Mouse (Mus musculus): Measurements from ENCODE around the gene Birc3. TPM values are rescaled to one million over a fixed set of nuclear protein-coding genes. Genes with fewer than 3 reads are reported as not detected.
"Not testable (repeated sequence)": the region's sequence is repeated elsewhere in the genome, so short reads cannot be mapped to it uniquely, and the experiment has no call there.

Birc3 gene
- polyA plus RNA-seq, 1 experiment from 2014 or later: 2.0 TPM

- no peak for ATAC-seq
Measured at GRCm38 (mm10) chr9:7900965-7901364, 28.0 kb upstream of the Birc3 start.

GRCm38 (mm10) chr9:7897502-7897901 is 24.5 kb upstream of the Birc3 start:
- H3K27me3 ChIP-seq (replicated peaks; ENCODE audit: control insufficient read depth, insufficient read depth, low read length): no peaks in the 10 kb centered on the region
- H3K9me3 ChIP-seq (ENCODE audit: control insufficient read depth, low read length): no peaks in the 10 kb centered on the region
- WGBS: 0% methylated on average over 3 of the region's 3 CpGs
- H3K4me2 ChIP-seq (ENCODE audit: low read length): no peak overlapping the region
- no peak overlapping the region for H3K27ac ChIP-seq (ENCODE audit: low read length)
- H3K9ac ChIP-seq (replicated peaks; ENCODE audit: low read depth, low read length): no peak overlapping the region
- no peak overlapping the region for H3K4me3 ChIP-seq (replicated peaks; ENCODE audit: low read length)
- ATAC-seq: peak; percentile 86
- no peaks in the 10 kb centered on the region for H3K36me3 ChIP-seq (ENCODE audit: control insufficient read depth, insufficient read depth)
- H3K4me1 ChIP-seq (replicated peaks; ENCODE audit: control insufficient read depth, insufficient read depth, low read length): no peaks in the 10 kb centered on the region

More at GRCm38 (mm10) chr9:7900965-7901364, 28.0 kb upstream of the Birc3 start:
- Histone ChIP-seq H3K27ac (ENCODE audit: low read length) (no peak overlapping the region), H3K4me2 (ENCODE audit: low read length) (no peak overlapping the region), H3K36me3 (ENCODE audit: control insufficient read depth, insufficient read depth) (no peaks in the 10 kb centered on the region), H3K9me3 (ENCODE audit: control insufficient read depth, low read length) (no peaks in the 10 kb centered on the region), H3K4me3 (replicated peaks; ENCODE audit: low read length) (no peak overlapping the region), H3K27me3 (replicated peaks; ENCODE audit: control insufficient read depth, insufficient read depth, low read length) (no peaks in the 10 kb centered on the region), H3K9ac (replicated peaks; ENCODE audit: low read depth, low read length) (no peak overlapping the region), H3K4me1 (replicated peaks; ENCODE audit: control insufficient read depth, insufficient read depth, low read length) (no peaks in the 10 kb centered on the region)
- 89% methylated on average over 8 of the region's 8 CpGs for WGBS

GRCm38 (mm10) chr9:7891796-7892195 is 18.8 kb upstream of the Birc3 start:
- H3K36me3 ChIP-seq (ENCODE audit: control insufficient read depth, insufficient read depth); H3K27me3 ChIP-seq (replicated peaks; ENCODE audit: control insufficient read depth, insufficient read depth, low read length); H3K9ac ChIP-seq (replicated peaks; ENCODE audit: low read depth, low read length); ATAC-seq; H3K4me1 ChIP-seq (replicated peaks; ENCODE audit: control insufficient read depth, insufficient read depth, low read length); H3K4me3 ChIP-seq (replicated peaks; ENCODE audit: low read length); H3K27ac ChIP-seq (ENCODE audit: low read length); H3K4me2 ChIP-seq (ENCODE audit: low read length); H3K9me3 ChIP-seq (ENCODE audit: control insufficient read depth, low read length): not testable (repeated sequence)
- 91% methylated on average over 1 of the region's 1 CpGs for WGBS

GRCm38 (mm10) chr9:7891177-7891576 is 18.2 kb upstream of the Birc3 start:
- WGBS: 69% methylated on average over 1 of the region's 1 CpGs
- ATAC-seq: no peak
- Histone ChIP-seq H3K9ac (replicated peaks; ENCODE audit: low read depth, low read length) (no peak overlapping the region), H3K4me1 (replicated peaks; ENCODE audit: control insufficient read depth, insufficient read depth, low read length) (no peaks in the 10 kb centered on the region), H3K4me2 (ENCODE audit: low read length) (no peak overlapping the region), H3K9me3 (ENCODE audit: control insufficient read depth, low read length) (no peaks in the 10 kb centered on the region), H3K36me3 (ENCODE audit: control insufficient read depth, insufficient read depth) (no peaks in the 10 kb centered on the region), H3K4me3 (replicated peaks; ENCODE audit: low read length) (no peak overlapping the region), H3K27ac (ENCODE audit: low read length) (no peak overlapping the region), H3K27me3 (replicated peaks; ENCODE audit: control insufficient read depth, insufficient read depth, low read length) (no peaks in the 10 kb centered on the region)

GRCm38 (mm10) chr9:7884346-7884745 is 11.4 kb upstream of the Birc3 start:
- WGBS: 97% methylated on average over 3 of the region's 3 CpGs
- H3K9ac ChIP-seq (replicated peaks; ENCODE audit: low read depth, low read length): no peak overlapping the region
- H3K4me2 ChIP-seq (ENCODE audit: low read length): no peak overlapping the region
- no peaks in the 10 kb centered on the region for H3K36me3 ChIP-seq (ENCODE audit: control insufficient read depth, insufficient read depth)
- H3K27ac ChIP-seq (ENCODE audit: low read length): no peak overlapping the region
- no peaks in the 10 kb centered on the region; the same call in 1 of the 2 replicates for H3K9me3 ChIP-seq (ENCODE audit: control insufficient read depth, low read length)
- H3K4me1 ChIP-seq (replicated peaks; ENCODE audit: control insufficient read depth, insufficient read depth, low read length): no peaks in the 10 kb centered on the region
- ATAC-seq: no peak
- no peaks in the 10 kb centered on the region for H3K27me3 ChIP-seq (replicated peaks; ENCODE audit: control insufficient read depth, insufficient read depth, low read length)
- H3K4me3 ChIP-seq (replicated peaks; ENCODE audit: low read length): no peak overlapping the region

- no peak overlapping the region for H3K4me3 ChIP-seq (replicated peaks; ENCODE audit: low read length)
- ATAC-seq: no peak
- 86% methylated on average over 1 of the region's 1 CpGs for WGBS
Measured at GRCm38 (mm10) chr9:7882304-7882865, 9.4 kb upstream of the Birc3 start.

GRCm38 (mm10) chr9:7873511-7874211 is 675 bp upstream of the Birc3 start:
- H3K4me3 ChIP-seq (replicated peaks; ENCODE audit: low read length): no peak overlapping the region
- no peaks in the 10 kb centered on the region for H3K9me3 ChIP-seq (ENCODE audit: control insufficient read depth, low read length)
- H3K4me1 ChIP-seq (replicated peaks; ENCODE audit: control insufficient read depth, insufficient read depth, low read length): peaks cover 6% of the 10 kb centered on the region
- H3K4me2 ChIP-seq (ENCODE audit: low read length): no peak overlapping the region
- no peak for ATAC-seq
- 94% methylated on average over 8 of the region's 8 CpGs for WGBS
- H3K9ac ChIP-seq (replicated peaks; ENCODE audit: low read depth, low read length): no peak overlapping the region
- H3K27ac ChIP-seq (ENCODE audit: low read length): no peak overlapping the region
- H3K36me3 ChIP-seq (ENCODE audit: control insufficient read depth, insufficient read depth): no peaks in the 10 kb centered on the region
- no peaks in the 10 kb centered on the region for H3K27me3 ChIP-seq (replicated peaks; ENCODE audit: control insufficient read depth, insufficient read depth, low read length)

More at GRCm38 (mm10) chr9:7882304-7882865, 9.4 kb upstream of the Birc3 start:
- Histone ChIP-seq H3K4me1 (replicated peaks; ENCODE audit: control insufficient read depth, insufficient read depth, low read length) (no peaks in the 10 kb centered on the region), H3K36me3 (ENCODE audit: control insufficient read depth, insufficient read depth) (no peaks in the 10 kb centered on the region), H3K9ac (replicated peaks; ENCODE audit: low read depth, low read length) (no peak overlapping the region), H3K27ac (ENCODE audit: low read length) (no peak overlapping the region), H3K27me3 (replicated peaks; ENCODE audit: control insufficient read depth, insufficient read depth, low read length) (no peaks in the 10 kb centered on the region), H3K9me3 (ENCODE audit: control insufficient read depth, low read length) (no peaks in the 10 kb centered on the region; the same call in 1 of the 2 replicates), H3K4me2 (ENCODE audit: low read length) (no peak overlapping the region)

GRCm38 (mm10) chr9:7872044-7872774 is 777 bp downstream of the Birc3 start:
- Histone ChIP-seq H3K4me1 (replicated peaks; ENCODE audit: control insufficient read depth, insufficient read depth, low read length) (peaks cover 6% of the 10 kb centered on the region), H3K27me3 (replicated peaks; ENCODE audit: control insufficient read depth, insufficient read depth, low read length) (no peaks in the 10 kb centered on the region), H3K36me3 (ENCODE audit: control insufficient read depth, insufficient read depth) (no peaks in the 10 kb centered on the region), H3K9ac (replicated peaks; ENCODE audit: low read depth, low read length) (peak overlapping the region; percentile 60), H3K27ac (ENCODE audit: low read length) (no peak overlapping the region), H3K9me3 (ENCODE audit: control insufficient read depth, low read length) (no peaks in the 10 kb centered on the region), H3K4me2 (ENCODE audit: low read length) (peak overlapping the region; percentile 81), H3K4me3 (replicated peaks; ENCODE audit: low read length) (peak overlapping the region; percentile 46)
- ATAC-seq: peak; percentile 54
- 17% methylated on average over 23 of the region's 23 CpGs for WGBS

- no peak for ATAC-seq
- WGBS: 67% methylated on average over 4 of the region's 4 CpGs
Measured at GRCm38 (mm10) chr9:7871316-7872043, 1.5 kb downstream of the Birc3 start.

More at GRCm38 (mm10) chr9:7871316-7872043, 1.5 kb downstream of the Birc3 start:
- H3K27ac ChIP-seq (ENCODE audit: low read length): no peak overlapping the region
- no peaks in the 10 kb centered on the region for H3K9me3 ChIP-seq (ENCODE audit: control insufficient read depth, low read length)
- no peaks in the 10 kb centered on the region for H3K27me3 ChIP-seq (replicated peaks; ENCODE audit: control insufficient read depth, insufficient read depth, low read length)
- no peak overlapping the region for H3K4me3 ChIP-seq (replicated peaks; ENCODE audit: low read length)
- no peak overlapping the region for H3K9ac ChIP-seq (replicated peaks; ENCODE audit: low read depth, low read length)
- H3K36me3 ChIP-seq (ENCODE audit: control insufficient read depth, insufficient read depth): no peaks in the 10 kb centered on the region
- peaks cover 6% of the 10 kb centered on the region for H3K4me1 ChIP-seq (replicated peaks; ENCODE audit: control insufficient read depth, insufficient read depth, low read length)
- H3K4me2 ChIP-seq (ENCODE audit: low read length): no peak overlapping the region
